Mouse (Mus musculus) left cerebral cortex, postnatal 4 days (tissue): ENCODE measurements around the gene Ambra1. TPM values are rescaled to one million over a fixed set of nuclear protein-coding genes. Genes with fewer than 3 reads are reported as not detected.

Experiments
- DNase-seq: peaks from one replicate; pipeline ENCODE4 v3.0.0-alpha.2; 2022
- intact Hi-C: fragments of 180-260 bp; cut with DNase I; formaldehyde crosslinking; loops from one replicate; pipeline ENCODE4 v1.15.1; 2025
- total RNA-seq, 2 experiments: library from RNA; stranded (reverse); gene quantifications; 2 replicates each; pipeline ENCODE4 v1.2.3; 2021

Ambra1 gene
- total RNA-seq, 2 experiments from 2014 or later: 56.5 to 56.7 TPM

DNA sequence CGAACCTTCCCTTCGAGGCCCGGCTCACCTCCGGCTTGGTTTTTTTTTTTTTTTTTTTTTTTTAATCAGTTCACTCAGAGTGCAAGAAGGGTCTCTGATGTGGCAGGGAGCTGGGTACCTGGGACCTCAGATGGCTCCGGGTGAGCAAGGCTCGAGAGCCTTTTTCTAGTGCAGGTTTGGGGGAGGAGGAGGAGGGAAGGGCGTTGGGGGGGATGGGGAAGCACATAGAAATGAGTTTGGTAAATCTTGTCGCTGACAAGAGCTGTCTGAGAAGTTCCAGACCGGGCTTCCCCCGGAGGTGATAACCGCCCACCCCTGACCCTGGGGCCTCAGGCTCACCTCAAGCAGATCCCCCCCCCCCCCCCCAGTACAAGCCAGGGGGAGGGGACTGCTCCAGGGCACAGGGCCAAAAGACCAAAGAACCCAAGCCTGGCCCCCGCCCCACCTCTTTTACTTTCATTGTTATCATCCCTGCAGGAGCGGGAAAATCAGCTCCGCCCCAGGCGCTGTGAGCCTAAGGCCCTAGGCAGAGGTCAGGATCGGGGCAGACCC, 202.3 kb downstream of the Ambra1 start, which contains the start of gene Mdk:
TSS of gene Mdk (minus strand) at position 138 of the 552 bp plus-strand sequence.
- intact Hi-C loops: no loop called here
- DNase-seq: no peak

DNA sequence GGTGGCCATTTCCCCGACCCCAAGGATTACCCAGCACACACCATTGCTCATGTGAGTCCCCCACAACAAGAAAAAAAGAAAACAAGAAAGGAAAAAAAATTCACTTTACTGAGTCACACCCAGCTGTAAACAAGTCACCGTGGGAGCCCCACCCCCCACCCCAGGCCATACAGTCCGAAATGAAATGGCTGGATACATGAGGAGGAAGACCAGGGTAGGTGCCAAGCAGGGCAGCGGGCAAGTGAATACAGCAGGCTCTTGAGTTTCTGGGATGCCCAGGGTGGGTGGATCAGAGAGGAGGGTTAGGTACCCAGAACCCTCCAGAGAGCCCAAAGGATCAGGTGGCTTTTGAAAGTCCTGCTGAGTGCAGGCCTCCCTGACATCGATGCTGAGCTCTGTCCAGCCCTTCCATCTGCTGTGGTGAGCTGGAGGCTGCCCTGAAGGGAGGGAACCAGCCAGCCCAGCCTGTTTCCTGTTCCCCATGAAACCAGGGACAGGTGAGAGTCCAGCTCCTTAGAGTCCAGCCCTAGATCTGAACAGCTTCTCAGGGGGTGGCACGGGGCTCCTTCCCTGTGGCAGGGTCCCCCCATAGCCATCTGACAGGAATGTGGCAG, 202.9 kb downstream of the Ambra1 start:
- intact Hi-C loops: no loop called here
- no peak for DNase-seq

DNA sequence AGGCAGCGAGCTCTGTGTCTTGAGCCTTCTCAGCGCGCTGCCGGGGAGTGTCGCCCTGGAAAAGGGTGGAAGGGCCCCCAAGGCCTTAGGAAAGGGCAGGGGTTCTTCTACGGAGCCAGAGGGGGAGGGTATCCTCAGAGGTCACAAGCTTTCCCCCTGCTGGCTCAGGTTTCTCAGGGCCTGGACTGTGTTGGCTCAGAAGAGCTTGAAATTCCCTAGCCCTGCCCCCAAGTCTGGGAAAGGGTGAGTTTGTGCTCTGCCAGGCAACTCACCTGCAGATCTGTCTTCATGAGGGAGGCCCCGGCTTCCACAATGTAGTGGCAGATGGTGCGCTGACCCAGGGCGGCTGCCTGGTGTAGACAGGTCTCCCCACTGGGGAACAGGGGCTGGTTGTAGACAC, 203.5 kb downstream of the Ambra1 start:
- DNase-seq: no peak
- intact Hi-C loops: no loop called here

DNA sequence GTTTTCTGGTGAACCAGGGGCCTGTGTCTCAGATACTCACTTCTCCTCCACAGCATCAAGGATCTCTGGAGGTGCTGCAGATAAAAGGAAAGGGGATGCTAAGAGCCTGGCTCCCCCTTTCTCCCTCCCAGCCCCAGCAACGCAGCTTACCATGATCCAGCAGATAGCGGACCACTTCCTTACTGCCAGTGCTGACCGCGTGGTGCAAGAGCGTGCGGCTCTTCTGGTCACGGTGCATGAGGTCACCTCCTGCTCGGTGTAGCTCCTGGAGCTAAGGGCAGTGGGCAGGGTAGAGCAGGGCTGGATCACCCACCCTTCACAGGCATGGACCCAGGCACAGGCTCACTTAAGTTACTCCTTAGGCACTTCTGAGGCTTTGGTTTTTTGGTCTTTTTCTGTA, 204.1 kb downstream of the Ambra1 start:
- intact Hi-C loops: no loop called here

DNA sequence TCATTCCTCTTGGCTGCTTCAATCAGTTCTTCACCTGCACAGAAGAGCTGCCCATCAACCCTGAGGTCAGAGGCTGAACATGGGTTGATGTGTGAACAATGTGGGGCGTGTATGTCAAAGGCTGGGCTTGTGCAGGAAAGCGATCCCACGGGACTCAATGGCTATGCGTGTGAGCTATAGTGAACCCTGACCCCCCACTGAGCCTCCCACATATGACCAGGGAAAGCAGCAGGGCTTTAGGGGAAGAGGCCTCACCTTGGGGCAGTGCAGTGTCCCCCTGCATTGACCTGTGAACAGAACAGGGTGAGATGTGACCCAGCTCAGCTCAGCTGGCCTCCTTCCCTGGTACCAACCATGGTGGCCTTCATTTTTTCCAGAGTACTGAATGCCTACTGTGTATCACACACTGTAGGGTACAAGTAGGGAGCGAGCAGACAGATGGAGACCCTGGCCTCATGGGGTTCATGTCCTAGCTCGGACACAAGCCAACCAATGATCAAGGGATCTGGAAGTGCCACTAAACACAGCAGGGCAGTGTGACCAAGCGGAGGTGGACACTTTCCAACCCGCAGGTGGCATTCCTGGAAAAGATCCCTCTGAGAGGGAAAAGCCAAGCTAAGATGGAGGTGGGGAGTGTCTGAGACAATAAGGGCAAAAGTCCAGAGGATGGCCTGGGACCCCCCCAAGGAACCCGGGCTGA, 205.0 kb downstream of the Ambra1 start:
- DNase-seq: no peak
- intact Hi-C loops: no loop called here

More for the DNA sequence above, 204.1 kb downstream of the Ambra1 start:
- DNase-seq: no peak

DNA sequence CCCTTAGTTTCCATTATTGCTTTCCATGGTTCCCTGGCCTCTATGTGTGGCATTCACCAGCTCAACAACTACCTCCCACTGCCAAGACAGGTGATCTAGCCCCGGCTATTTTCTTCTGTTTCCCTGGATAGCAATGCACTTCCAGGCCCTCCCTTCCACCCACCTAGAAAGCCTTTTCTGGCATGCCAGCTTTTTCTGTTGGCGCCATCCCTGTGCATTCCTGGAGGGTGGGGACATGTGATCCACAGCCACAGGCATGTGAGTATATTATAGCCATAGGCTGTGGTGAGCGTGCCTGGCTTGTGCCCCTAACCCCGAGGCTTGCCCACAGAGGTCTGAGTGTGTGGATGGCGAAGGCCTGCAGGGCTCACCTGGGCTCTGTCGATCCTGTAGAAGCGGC, 206.2 kb downstream of the Ambra1 start:
- intact Hi-C loops: no loop called here
- no peak for DNase-seq

DNA sequence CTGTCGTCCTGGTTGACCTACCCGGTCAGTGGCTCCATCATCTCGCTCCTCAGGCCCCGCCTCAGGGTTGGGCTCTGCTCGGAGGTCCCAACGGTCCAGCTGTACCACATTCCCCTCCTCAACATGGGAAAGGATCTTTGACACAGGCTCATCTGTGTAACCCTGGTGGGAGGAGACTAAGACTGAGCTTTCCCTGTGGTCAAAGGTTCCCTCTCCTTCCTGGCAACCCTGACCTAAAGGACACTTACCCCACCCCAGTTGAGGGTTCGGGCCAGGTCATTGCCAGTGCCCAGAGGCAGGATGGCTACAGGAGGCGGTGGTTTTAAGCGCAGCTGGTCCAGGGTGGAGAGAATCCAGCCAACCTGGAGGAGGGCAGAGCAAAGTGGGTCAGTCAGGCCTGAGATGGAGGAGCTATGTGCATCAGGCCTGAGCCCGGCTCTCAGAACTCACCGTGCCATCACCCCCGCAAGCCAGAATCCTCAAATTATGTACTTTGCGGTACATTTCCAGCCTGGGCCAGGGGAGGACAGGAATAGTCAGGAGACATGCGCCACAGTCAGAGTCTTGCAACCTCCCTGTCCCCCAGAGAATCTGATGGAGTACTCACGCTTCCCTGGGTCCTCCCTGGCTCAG, 209.5 kb downstream of the Ambra1 start:
- DNase-seq: no peak
- intact Hi-C loops: no loop called here

DNA sequence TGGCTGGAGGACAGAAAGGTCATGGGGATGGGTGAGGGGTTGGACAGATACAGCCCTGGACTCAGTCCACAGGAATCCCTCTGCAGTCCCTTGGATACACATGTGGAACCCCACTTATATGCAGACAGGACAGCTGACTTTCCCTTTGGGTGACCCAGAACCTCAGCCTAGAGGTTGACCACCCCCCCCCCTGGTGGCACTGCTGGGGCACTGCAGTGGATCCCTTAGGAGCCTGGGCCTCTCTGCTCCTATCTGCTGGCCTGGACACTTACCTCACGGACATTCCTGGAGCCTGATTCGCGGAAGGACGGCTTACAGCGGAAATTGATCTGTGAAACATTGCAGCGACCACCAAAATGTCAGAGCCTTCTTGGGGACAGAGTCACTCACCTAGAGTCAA, 212.4 kb downstream of the Ambra1 start:
- DNase-seq: no peak
- intact Hi-C loops: no loop called here

DNA sequence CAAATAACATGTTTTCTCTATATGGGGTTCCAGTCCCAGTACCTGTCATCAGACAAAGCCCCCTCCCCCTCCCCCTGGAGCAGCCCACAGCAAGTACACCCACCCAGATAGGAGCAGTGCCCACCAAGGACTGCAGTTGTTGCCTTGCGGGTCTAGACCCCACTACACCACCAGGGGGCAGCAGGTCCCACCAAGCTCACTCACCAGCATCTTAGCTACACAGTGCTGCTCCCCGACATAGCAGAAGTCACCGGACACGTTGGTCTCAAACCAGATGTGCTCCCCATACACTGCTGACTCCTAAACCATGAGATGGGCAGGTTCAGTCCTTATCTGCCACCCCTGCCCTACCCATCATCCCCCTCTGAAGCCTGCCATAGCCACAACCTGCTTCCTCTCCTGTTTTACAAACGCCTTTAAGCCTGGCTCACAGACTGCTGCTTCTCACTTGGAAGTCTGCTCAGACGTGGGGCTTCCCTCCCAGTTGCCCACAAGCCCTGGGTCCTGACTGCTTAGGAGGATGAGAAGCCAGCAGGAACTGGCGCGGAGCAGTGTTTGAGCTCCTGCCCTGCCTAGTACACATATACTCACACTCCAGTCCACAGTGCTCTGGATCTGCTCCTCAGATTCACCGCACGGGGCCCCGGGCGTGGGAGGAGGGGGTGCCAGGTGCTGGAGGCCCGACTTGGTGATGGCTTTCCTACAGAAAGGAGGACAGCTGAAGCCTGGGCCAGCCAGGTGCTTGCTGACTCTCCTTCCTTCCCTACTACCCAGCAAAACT, 214.4 kb downstream of the Ambra1 start:
- DNase-seq: peak; percentile 87
- intact Hi-C loops: no loop called here

DNA sequence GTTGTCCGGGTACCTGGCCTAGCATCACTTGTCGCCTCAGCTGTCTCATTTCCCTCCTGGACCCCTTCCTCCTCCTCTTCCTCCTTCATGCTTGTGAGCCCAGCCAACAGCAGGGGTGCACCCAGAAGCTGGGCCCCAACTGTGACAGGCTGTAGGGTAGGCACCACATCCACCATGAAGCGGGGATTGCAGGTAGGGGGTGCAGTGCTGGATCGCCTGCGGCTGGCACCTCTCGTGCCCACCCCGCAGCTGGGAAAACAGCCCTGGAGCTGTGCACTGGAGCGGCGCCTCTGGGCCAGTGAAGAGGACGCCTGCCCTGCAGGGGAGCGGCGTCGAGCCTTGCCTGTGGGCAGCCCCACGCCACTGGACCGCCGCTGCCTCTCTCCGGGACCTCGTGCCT, 215.5 kb downstream of the Ambra1 start, which contains the start of gene Gm9821:
TSS of gene Gm9821 (plus strand) at position 221 of the 400 bp plus-strand sequence.
- intact Hi-C loops: no loop called here
- no peak for DNase-seq

DNA sequence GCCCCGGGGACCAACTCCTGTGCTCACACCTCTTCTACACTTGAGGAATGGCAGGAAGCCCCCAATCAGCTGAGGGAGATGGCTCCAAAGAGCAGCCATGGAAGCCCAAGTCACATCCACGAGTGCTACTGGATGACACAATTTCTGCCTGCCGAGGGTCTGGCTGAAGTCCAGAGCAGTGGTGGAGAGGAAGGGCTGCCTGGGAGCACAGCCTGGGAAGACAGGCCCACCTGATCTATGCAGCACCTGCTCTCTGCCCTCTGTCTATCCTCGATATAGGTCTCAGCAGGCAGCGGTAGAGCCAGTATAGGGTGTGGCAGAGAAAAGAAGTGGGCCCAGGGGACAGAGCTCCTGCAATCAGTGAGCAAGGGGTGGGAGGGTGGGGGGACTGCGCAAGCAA, 216.9 kb downstream of the Ambra1 start:
- intact Hi-C loops: no loop called here

DNA sequence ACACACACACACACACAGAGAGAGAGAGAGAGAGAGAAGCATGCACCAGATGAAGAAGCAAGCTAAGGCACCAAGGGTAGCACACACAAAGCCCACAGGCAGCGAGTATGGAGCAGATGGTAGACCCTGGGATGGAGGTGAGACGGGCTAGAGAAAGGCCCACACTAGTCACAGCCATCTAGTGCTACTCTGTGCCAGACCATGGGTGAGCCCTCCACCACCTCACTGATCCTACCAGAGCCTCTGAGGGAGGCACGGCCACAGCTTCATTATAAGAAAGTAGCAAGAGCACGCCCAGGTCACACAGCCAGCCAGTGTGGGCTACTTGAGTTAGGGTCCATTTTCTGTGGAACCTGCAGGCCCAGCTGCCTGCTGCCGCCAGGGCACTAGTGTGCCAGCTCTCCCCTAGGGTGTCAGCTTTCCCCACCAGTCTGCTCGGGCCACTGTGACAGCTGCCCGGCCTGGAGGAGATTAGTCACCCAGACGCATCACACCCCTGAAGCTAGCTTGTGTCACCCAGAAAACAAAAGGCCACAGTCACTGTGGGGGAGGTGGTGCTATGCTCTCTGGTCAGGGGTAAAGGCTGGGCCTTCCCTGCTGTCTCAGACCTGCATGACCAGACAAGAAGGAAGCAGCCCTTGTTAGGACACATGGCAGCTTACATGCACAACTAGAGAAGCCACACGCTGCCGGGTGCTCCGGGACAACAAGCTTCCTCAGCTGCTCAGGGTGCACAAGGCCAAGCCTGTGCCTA, 217.6 kb downstream of the Ambra1 start:
- intact Hi-C loops: no loop called here
- peak; percentile 74 for DNase-seq

More for the DNA sequence above, 216.9 kb downstream of the Ambra1 start:
- DNase-seq: peak; percentile 77

DNA sequence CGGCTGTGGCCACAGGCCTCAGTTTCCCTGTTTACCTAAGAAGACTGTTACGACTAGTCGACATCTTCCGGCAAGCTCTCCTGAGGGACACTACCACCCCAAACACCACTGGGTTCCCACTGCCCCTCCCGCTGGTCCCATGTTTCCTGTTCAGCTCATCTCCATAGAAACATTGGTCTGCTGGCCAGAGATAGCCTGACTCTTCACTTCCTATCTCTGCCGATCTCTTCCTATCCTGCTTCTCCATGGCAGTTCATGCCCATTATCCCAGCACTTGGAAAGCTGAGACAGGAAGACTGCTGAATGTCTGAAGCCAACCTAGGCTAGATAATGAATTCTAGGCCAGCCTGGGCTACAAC, 218.2 kb downstream of the Ambra1 start:
- no peak for DNase-seq
- intact Hi-C loops: no loop called here

DNA sequence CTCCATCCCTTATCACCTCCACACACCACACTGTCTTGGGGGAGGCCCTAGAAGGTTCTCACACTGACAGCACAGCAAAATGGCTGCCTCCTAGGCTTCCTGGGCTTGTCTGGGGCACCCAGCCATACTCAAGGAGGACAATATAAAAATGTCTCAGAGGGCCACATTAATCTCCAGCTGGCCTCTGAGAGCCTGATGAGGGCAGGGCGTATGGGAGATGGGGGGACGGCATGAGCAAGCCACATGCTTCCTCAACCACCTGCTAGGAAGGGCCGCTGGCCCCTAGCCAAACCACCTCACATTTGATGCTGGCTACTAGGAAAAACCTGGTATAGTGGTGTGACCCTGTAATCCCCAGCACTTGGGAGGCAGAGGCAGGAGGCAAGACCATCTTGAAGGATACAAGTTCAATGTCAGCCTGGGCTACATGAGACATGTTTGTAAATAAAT, 218.9 kb downstream of the Ambra1 start:
- intact Hi-C loops: no loop called here
- DNase-seq: no peak

DNA sequence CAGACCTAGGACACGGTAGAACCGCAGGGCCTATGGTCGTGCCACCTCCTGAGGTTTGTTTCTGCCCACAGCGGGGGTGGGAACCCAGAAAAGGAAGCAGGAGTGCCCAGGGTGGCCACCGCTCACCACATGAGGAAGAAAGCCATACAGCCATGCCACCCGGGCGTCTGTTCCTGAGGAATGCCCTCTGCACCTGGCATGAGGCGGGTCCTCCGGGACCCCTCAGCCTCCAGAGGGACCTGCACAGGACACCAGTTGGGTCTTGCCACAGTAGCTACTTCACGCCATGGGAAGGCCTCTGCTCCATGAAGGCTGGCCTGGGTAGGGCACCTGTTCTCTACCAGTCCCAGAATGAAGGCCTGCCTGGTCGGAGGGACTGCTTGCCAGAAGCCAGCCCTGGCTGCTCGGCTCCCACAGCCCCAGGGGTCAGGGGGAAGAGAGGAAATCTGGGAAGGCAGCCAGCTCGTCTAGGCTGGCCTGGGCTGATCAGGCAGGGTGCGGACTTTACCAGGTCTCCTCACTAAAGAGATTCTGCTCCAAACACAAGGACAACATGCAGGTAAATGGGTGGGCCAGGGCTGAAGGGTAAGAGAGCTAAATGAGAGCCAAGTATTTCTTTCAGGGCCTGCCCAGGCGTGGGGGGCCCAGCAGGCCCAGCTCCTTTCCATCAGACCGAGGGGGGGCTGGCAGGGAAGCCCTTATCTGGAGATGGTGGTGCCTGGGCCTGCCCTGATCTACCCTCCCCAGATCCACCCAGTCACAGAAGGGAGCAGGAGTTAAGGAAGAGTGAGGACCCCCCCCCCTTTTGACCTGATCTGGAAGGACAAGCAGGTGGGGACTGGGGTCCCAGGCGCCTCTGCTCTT, 219.7 kb downstream of the Ambra1 start:
- intact Hi-C loops: no loop called here

DNA sequence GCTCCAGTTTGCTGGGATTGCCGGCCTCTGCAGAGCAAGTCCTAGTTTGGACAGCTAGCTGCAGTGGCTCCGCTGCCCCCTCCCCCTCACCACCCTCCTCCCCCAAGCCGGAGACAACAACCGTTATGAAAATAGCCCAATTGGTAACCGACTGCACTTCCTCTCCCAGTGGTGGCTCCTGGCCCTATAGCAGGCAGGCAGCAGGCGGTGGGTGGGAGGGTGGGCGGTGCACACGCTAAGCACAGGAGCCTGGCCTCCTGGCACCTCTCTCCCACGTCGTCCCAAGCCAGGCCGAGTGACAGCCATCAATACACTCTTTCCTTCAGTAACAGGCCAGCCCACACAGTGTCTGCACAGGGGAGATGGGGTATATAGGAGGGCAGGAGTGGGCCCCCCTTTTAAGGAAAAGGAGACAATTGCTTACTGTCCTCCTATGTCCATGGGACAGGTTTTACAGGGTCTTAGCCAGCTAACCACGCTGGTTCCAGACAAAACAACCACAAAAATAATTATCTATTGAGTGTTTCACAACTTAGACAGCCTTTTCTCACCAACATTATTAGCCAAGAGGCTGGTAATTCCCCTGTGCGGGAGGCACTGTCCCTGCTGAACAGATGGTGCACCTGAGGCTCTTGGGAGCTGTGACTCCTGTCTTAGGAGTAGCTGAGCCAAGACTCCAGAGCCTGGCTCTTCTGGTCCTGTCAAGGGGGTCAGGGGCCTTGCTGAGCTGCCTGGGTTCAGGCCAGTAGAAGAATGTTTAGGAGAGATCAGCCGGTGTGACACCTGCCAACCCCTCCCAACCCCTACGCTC, 220.5 kb downstream of the Ambra1 start:
- intact Hi-C loops: no loop called here

More for the DNA sequence above, 219.7 kb downstream of the Ambra1 start:
- peak; percentile 85 for DNase-seq

DNA sequence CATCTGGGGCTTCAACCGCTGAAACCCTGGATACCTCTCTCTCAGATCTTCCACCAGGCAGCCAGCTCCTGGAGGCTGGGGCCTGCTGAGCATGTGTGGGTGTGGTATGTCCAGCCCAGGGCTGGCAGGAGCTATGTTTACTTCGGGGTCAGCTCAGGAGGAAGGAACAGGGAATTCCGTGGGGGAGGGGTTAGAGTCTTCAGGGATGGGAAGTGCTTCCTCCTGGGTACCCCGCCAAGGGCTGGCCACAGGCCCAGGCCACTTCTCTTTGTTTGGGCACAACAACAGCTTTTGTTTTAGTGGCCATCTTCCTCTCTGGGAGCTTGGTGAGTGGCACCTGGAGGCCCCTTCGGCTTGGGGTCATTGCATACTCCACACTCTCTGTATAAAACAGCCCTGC, 223.9 kb downstream of the Ambra1 start:
- intact Hi-C loops: no loop called here
- DNase-seq: no peak

More for the DNA sequence above, 220.5 kb downstream of the Ambra1 start:
- DNase-seq: peak; percentile 71

DNA sequence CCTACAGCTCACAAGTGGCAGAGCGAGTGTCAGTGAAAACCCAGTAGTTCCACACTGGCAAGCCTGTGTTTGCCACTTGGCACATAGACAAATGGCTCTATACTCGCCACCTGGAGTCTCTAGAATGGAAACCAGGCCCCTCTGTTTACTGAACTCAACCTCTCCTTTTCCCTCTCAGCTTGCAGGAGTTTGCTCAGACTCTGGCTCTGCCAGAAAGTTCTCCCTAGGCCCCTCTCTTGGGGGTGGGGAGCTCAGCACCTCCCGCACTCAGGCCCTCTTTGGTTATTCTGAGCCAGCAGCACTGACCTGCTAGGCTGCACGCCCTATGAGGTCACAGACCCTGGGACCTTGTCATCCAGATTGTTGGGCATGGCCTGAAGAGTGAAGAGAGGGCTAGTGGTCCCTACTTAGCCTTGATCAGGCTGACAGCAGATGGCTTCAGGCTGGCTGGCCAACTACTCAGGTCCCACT, 225.2 kb downstream of the Ambra1 start:
- no peak for DNase-seq
- intact Hi-C loops: no loop called here
